ENCODE assay signal across 1 mouse cellular context in genomic region chr10:21149945-21150344, GRCm38 (mm10). TPM values are rescaled to one million over a fixed set of nuclear protein-coding genes. Genes with fewer than 3 reads are reported as not detected.
"Had no signal": no experiment of that assay in that cellular context is flagged by ENCODE, and none has a peak within 500 bp of the region (broad histone marks: within the 10 kb centered on the region; RNA-seq: fewer than 3 reads in every experiment).

No protein-coding gene starts in this region.

RNA-seq across cellular contexts. Expression of gene Myb, which starts 10.8 kb away (rescaled TPM):
- total RNA-seq: heart, postnatal 36 days had no signal
